Mouse (Mus musculus) yolk sac, embryonic 10.5 days (tissue): ENCODE results near the gene Ftsj3.

Source experiments
- DNase-seq: peaks from one replicate; pipeline ENCODE4 v3.0.0-alpha.2; 2017; ENCODE audit warnings: low spot score

Ftsj3 gene

GRCm38 (mm10) chr11:106255685-106256451 is at the start of gene Ftsj3, which contains the start of gene Psmc5:
Ftsj3 (minus strand) TSS chr11:106256079.
Psmc5 (plus strand) TSS chr11:106256154.
- peak; percentile 96 for DNase-seq

- DNase-seq = no peak
Measured at GRCm38 (mm10) chr11:106305348-106306064, 49.6 kb upstream of the Ftsj3 start.

GRCm38 (mm10) chr11:106302634-106303033 is 46.8 kb upstream of the Ftsj3 start:
- DNase-seq = peak; percentile 42

- DNase-seq = no peak
Measured at GRCm38 (mm10) chr11:106301765-106302164, 45.9 kb upstream of the Ftsj3 start, which contains the start of gene Gh. Gh (minus strand) TSS chr11:106301865.

- no peak for DNase-seq
Measured at GRCm38 (mm10) chr11:106291861-106292260, 36.0 kb upstream of the Ftsj3 start.

GRCm38 (mm10) chr11:106290376-106290775 is 34.5 kb upstream of the Ftsj3 start:
- DNase-seq = no peak

GRCm38 (mm10) chr11:106289369-106289768 is 33.5 kb upstream of the Ftsj3 start:
- DNase-seq = no peak

GRCm38 (mm10) chr11:106286987-106287386 is 31.1 kb upstream of the Ftsj3 start:
- no peak for DNase-seq

GRCm38 (mm10) chr11:106286206-106286605 is 30.3 kb upstream of the Ftsj3 start:
- no peak for DNase-seq

- DNase-seq = no peak
Measured at GRCm38 (mm10) chr11:106284126-106284525, 28.2 kb upstream of the Ftsj3 start.

- no peak for DNase-seq
Measured at GRCm38 (mm10) chr11:106283371-106283770, 27.5 kb upstream of the Ftsj3 start.

- no peak for DNase-seq
Measured at GRCm38 (mm10) chr11:106282452-106282851, 26.6 kb upstream of the Ftsj3 start.

GRCm38 (mm10) chr11:106276454-106276853 is 20.6 kb upstream of the Ftsj3 start, which contains the start of gene Tcam1:
Tcam1 (plus strand) TSS chr11:106276672.
- DNase-seq = peak; percentile 89

GRCm38 (mm10) chr11:106274971-106275411 is 19.1 kb upstream of the Ftsj3 start:
- peak; percentile 46 for DNase-seq

GRCm38 (mm10) chr11:106274374-106274773 is 18.5 kb upstream of the Ftsj3 start:
- no peak for DNase-seq

- DNase-seq = no peak
Measured at GRCm38 (mm10) chr11:106273811-106274210, 17.9 kb upstream of the Ftsj3 start.

GRCm38 (mm10) chr11:106273311-106273684 is 17.4 kb upstream of the Ftsj3 start:
- DNase-seq = no peak

GRCm38 (mm10) chr11:106272644-106273310 is 16.9 kb upstream of the Ftsj3 start, which contains the start of gene Smarcd2:
Smarcd2 (minus strand) TSS chr11:106272972.
- DNase-seq = peak; percentile 100

GRCm38 (mm10) chr11:106271794-106272643 is 16.1 kb upstream of the Ftsj3 start:
- no peak for DNase-seq

- no peak for DNase-seq
Measured at GRCm38 (mm10) chr11:106271131-106271793, 15.4 kb upstream of the Ftsj3 start.

GRCm38 (mm10) chr11:106269060-106269431 is 13.2 kb upstream of the Ftsj3 start:
- peak; percentile 17 for DNase-seq
